Mouse (Mus musculus): ENCODE results near the gene Fig4. TPM values are rescaled to one million over a fixed set of nuclear protein-coding genes. Genes with fewer than 3 reads are reported as not detected.

Gene Fig4
- polyA plus RNA-seq, 3 experiments from 2014 or later = 8.1 to 12.7 (median 10.9) TPM

Other genes starting within 250 kb of the Fig4 start
- not detected for gene Gpr6, start 231.0 kb downstream of the Fig4 start, polyA plus RNA-seq (2017; shearing (Covaris generic))
- under 1 TPM in 2 of 3 experiments, not detected in 1; 0.06 to 0.07 TPM for gene Ak9, start 720 bp upstream of the Fig4 start, polyA plus RNA-seq (2017; shearing (Covaris generic))
- 10 to 100 TPM; 21.3 to 33.2 (median 29.7) TPM for gene Zbtb24, start 147.1 kb upstream of the Fig4 start, polyA plus RNA-seq (2017; shearing (Covaris generic))
- gene Mical1, start 173.1 kb upstream of the Fig4 start, polyA plus RNA-seq (2017; shearing (Covaris generic)) = 100 to 1,000 TPM in 2 of 3 experiments, 10 to 100 TPM in 1; 84.9 to 115 (median 101) TPM
- 10 to 100 TPM; 19.3 to 29.5 (median 27.7) TPM for gene Smpd2, start 187.1 kb upstream of the Fig4 start, polyA plus RNA-seq (2017; shearing (Covaris generic))
- gene Ppil6, start 187.2 kb upstream of the Fig4 start, polyA plus RNA-seq (2017; shearing (Covaris generic)) = not detected
- 100 to 1,000 TPM; 202 to 255 (median 243) TPM for gene Cd164, start 216.2 kb upstream of the Fig4 start, polyA plus RNA-seq (2017; shearing (Covaris generic))

All from inflammation-experienced regulatory T-cells, adult 6 months (primary cell).